In genomic region chr12:80769697-80770096, GRCm38 (mm10) we compare ENCODE assay signal across 9 mouse cellular contexts. TPM values are rescaled to one million over a fixed set of nuclear protein-coding genes. Genes with fewer than 3 reads are reported as not detected.
DNase-seq lines count a peak whose midpoint lies in the region; ATAC-seq and TF ChIP-seq lines count a peak whose summit lies in the region.
"Had no signal": no experiment of that assay in that cellular context is flagged by ENCODE, and none has a peak within 500 bp of the region (broad histone marks: within the 10 kb centered on the region; RNA-seq: fewer than 3 reads in every experiment).

No protein-coding gene starts in this region.

- no peaks in the 10 kb centered on the region for H3K4me1 ChIP-seq in forebrain, embryonic 11.5 days (replicated peaks; ENCODE audit: control insufficient read depth, insufficient read depth, low read length)
- no peaks in the 10 kb centered on the region for H3K4me1 ChIP-seq in lung, embryonic 16.5 days (replicated peaks; ENCODE audit: control insufficient read depth, insufficient read depth, low read length)

- no peaks in the 10 kb centered on the region for H3K36me3 ChIP-seq in forebrain, embryonic 11.5 days (ENCODE audit: control insufficient read depth, insufficient read depth, low read length)
- no peaks in the 10 kb centered on the region for H3K36me3 ChIP-seq in lung, embryonic 16.5 days (ENCODE audit: control insufficient read depth, insufficient read depth, low read length)

- no peak overlapping the region for H3K4me3 ChIP-seq in forebrain, embryonic 11.5 days (ENCODE audit: low read depth, low read length)
- no peak overlapping the region; the same call in 1 of the 2 replicates for H3K4me3 ChIP-seq in layer of hippocampus, adult 2 months
- H3K4me3 ChIP-seq in lung, embryonic 16.5 days (ENCODE audit: low read length): no peak overlapping the region

- ATAC-seq in forebrain, embryonic 11.5 days (replicated peaks; ENCODE audit: low FRiP score): peak; percentile 85
- peak; percentile 94 for ATAC-seq in lung, embryonic 16.5 days (ENCODE audit: low read depth)

- TF ChIP-seq CTCF in layer of hippocampus, adult 2 months (conservative IDR thresholded peaks at IDR 0.05): peak; percentile 100

- no peaks in the 10 kb centered on the region for H3K9me3 ChIP-seq in forebrain, embryonic 11.5 days (ENCODE audit: control insufficient read depth, low read length)
- no peaks in the 10 kb centered on the region for H3K9me3 ChIP-seq in lung, embryonic 16.5 days (ENCODE audit: control insufficient read depth, low read length)

- H3K9ac ChIP-seq in forebrain, embryonic 11.5 days (ENCODE audit: low read length): no peak overlapping the region
- no peak overlapping the region for H3K9ac ChIP-seq in lung, embryonic 16.5 days (ENCODE audit: low read length)

- H3K4me2 ChIP-seq in forebrain, embryonic 11.5 days (ENCODE audit: low read depth, low read length, severe bottlenecking): no peak overlapping the region
- H3K4me2 ChIP-seq in lung, embryonic 16.5 days (ENCODE audit: low read depth, low read length): no peak overlapping the region; the same call in 1 of the 2 replicates

- WGBS in forebrain, embryonic 11.5 days: 21% methylated on average over 11 of the region's 11 CpGs
- WGBS in lung, embryonic 16.5 days: 17% methylated on average over 11 of the region's 11 CpGs

- H3K27ac ChIP-seq in forebrain, embryonic 11.5 days (ENCODE audit: low read depth, low read length): no peak overlapping the region
- H3K27ac ChIP-seq in layer of hippocampus, adult 2 months: no peak overlapping the region
- H3K27ac ChIP-seq in lung, embryonic 16.5 days (ENCODE audit: low read length): no peak overlapping the region

- H3K27me3 ChIP-seq in forebrain, embryonic 11.5 days (ENCODE audit: control insufficient read depth, insufficient read depth, low read length): no peaks in the 10 kb centered on the region
- no peaks in the 10 kb centered on the region for H3K27me3 ChIP-seq in lung, embryonic 16.5 days (ENCODE audit: control insufficient read depth, insufficient read depth, low read depth, low read length)

- DNase-seq in ES-CJ7 (ENCODE audit: low read depth, low spot score): peak; percentile 88
- peak; percentile 73 for DNase-seq in c-Kit-positive CD71-positive TER-119-negative erythroid progenitor cells, embryonic 14.5 days (ENCODE audit: low read depth)
- DNase-seq in forebrain, embryonic 11.5 days (ENCODE audit: low spot score): peak; percentile 94
- DNase-seq in heart, postnatal 4 days: peak; percentile 86
- DNase-seq in layer of hippocampus, adult 2 months (ENCODE audit: low spot score in 2 of 2): peak; percentile 51 to 79
- DNase-seq in ovary, postnatal 14 days (ENCODE audit: low spot score): peak; percentile 63
- DNase-seq in thymus, postnatal 25 days: peak; percentile 61

RNA-seq across cellular contexts. Expression of gene Ccdc177, which starts 9.2 kb away (rescaled TPM):
- polyA plus RNA-seq in forebrain, embryonic 11.5 days (2014; fragmentation: Nextera tagmentation; extraction: Ambion mirVana): 5.1 and 6.8 TPM in 2 replicates
- total RNA-seq in heart, postnatal 4 days (2021): under 1 TPM; 0.05 to 0.10 TPM
- 10 to 100 TPM; 18.4 to 18.6 TPM for total RNA-seq in layer of hippocampus, adult 2 months (2021)
- 0.06 TPM in 1 of 2 replicates, not detected in the other for polyA plus RNA-seq in lung, embryonic 16.5 days (2015; fragmentation: Nextera tagmentation; extraction: Ambion mirVana)
- polyA plus RNA-seq: heart, embryonic 16.5 days had no signal

RNA-seq across cellular contexts. Expression of gene Susd6, which starts 20.6 kb away (rescaled TPM):
- 19.9 and 21.5 TPM in 2 replicates for polyA plus RNA-seq in forebrain, embryonic 11.5 days (2014; fragmentation: Nextera tagmentation; extraction: Ambion mirVana)
- 10 to 100 TPM; 46.3 to 49.6 TPM for total RNA-seq in heart, postnatal 4 days (2021)
- total RNA-seq in layer of hippocampus, adult 2 months (2021): 10 to 100 TPM; 71.6 to 72.1 TPM
- 21.9 and 22.8 TPM in 2 replicates for polyA plus RNA-seq in lung, embryonic 16.5 days (2015; fragmentation: Nextera tagmentation; extraction: Ambion mirVana)

Comparison
In these comparisons a context has a peak if more than half of its experiments do, and no peak if none do; other contexts are left out.
1. RNA of gene Ccdc177, which starts 9.2 kb away (total RNA-seq): 18.4 to 18.6 TPM in layer of hippocampus, adult 2 months; 0.05 to 0.10 TPM in heart, postnatal 4 days; every median in the first group is over 10 times any median in the second.
2. Peak in every context shown above with its lines, with median percentiles within 50 percentile points of each other: DNase-seq.